Mouse (Mus musculus) testis, adult 2 months (tissue): Measurements from ENCODE around the gene Eif4e1b.

Source experiments
- CTCF ChIP-seq: fragments of 200-500 bp; IDR thresholded peaks from 2 replicates; pipeline ENCODE4 v1.5.1; 2012; ENCODE audit warnings: low read depth, mild to moderate bottlenecking, inconsistent platforms, low read length, moderate library complexity; ENCODE audit not compliant: control insufficient read depth, insufficient read depth, insufficient replicate concordance
- POLR2A ChIP-seq: fragments of 200-500 bp; IDR thresholded peaks from 2 replicates; pipeline ENCODE4 v1.6.1; 2012; ENCODE audit warnings: low read depth, mild to moderate bottlenecking, inconsistent platforms, low read length, moderate library complexity; ENCODE audit not compliant: control insufficient read depth

DNA sequence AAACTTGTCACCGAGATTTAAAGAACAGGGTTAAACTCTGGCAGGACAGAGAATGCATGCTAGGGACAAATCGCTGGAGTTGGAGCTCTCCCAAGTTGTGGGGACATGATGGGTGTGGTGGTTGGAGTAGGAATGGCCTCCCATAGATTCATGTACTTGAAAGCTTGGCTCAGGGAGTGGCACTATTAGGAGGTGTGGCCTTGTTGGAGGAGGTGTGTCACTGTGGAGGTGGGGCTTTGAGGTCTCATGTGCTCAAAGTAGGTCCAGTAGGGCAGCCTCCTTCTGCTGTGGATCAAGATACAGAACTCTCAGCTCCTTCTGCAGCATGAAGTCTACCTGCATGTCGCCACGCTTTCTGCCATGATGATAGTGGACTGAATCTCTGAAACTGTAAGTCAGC is 37.3 kb downstream of the Eif4e1b start:
- TF ChIP-seq CTCF = no peak
- no peak for TF ChIP-seq POLR2A
